Mouse (Mus musculus) erythroblast, adult 5-6 weeks (primary cell): ENCODE data around the gene Morc1. TPM values are rescaled to one million over a fixed set of nuclear protein-coding genes. Genes with fewer than 3 reads are reported as not detected.

Source experiments
- ATAC-seq: replicated peaks from 2 replicates; pipeline ENCODE4 v1.8.0; 2016; ENCODE audit warnings: moderate number of reproducible peaks, mild to moderate bottlenecking, moderate TSS enrichment, inconsistent platforms; ENCODE audit not compliant: poor library complexity, low FRiP score, severe bottlenecking
- total RNA-seq, 2 experiments: library from RNA; stranded (forward) in 1 of 2; stranded (reverse) in 1 of 2; fragments of 150-400 nt in 1 of 2; fragments of 200-764, 138-1000 nt in 1 of 2; gene quantifications; 2 replicates each; pipeline versions ENCODE4 v1.2.3 to v1.2.4; 2015 to 2017; ENCODE audit warnings: low replicate concordance in 2 of 2

Morc1 gene
- total RNA-seq, 2 experiments from 2014 or later, result not detected

- no peak for ATAC-seq
Observed at GRCm38 (mm10) chr16:48621019-48621418, 190.0 kb downstream of the Morc1 start.

GRCm38 (mm10) chr16:48623447-48623846 lies 192.4 kb downstream of the Morc1 start:
- no peak for ATAC-seq

- no peak for ATAC-seq
Observed at GRCm38 (mm10) chr16:48626186-48626585, 195.1 kb downstream of the Morc1 start.

- no peak for ATAC-seq
Observed at GRCm38 (mm10) chr16:48627296-48627695, 196.3 kb downstream of the Morc1 start.

- ATAC-seq, result no peak
Observed at GRCm38 (mm10) chr16:48629710-48630109, 198.7 kb downstream of the Morc1 start.

GRCm38 (mm10) chr16:48630466-48630865 lies 199.4 kb downstream of the Morc1 start:
- ATAC-seq, result no peak

- ATAC-seq, result no peak
Observed at GRCm38 (mm10) chr16:48632351-48632750, 201.3 kb downstream of the Morc1 start.

- ATAC-seq, result no peak
Observed at GRCm38 (mm10) chr16:48646246-48646645, 215.2 kb downstream of the Morc1 start.

GRCm38 (mm10) chr16:48671696-48672095 lies 240.7 kb downstream of the Morc1 start:
- no peak for ATAC-seq

GRCm38 (mm10) chr16:48672664-48673063 lies 241.6 kb downstream of the Morc1 start:
- ATAC-seq, result no peak

- ATAC-seq, result no peak
Observed at GRCm38 (mm10) chr16:48675607-48676006, 244.6 kb downstream of the Morc1 start.

- no peak for ATAC-seq
Observed at GRCm38 (mm10) chr16:48676205-48676604, 245.2 kb downstream of the Morc1 start.

- no peak for ATAC-seq
Observed at GRCm38 (mm10) chr16:48677381-48677780, 246.3 kb downstream of the Morc1 start.

GRCm38 (mm10) chr16:48678029-48678428 lies 247.0 kb downstream of the Morc1 start:
- ATAC-seq, result no peak

Other genes starting within 250 kb of the Morc1 start
- not detected in 2 replicates for gene Dppa4, start 147.5 kb upstream of the Morc1 start, total RNA-seq (2015; ENCODE audit: low replicate concordance)
- not detected in 2 replicates for gene Dppa4, start 147.5 kb upstream of the Morc1 start, total RNA-seq (2017; ENCODE audit: low replicate concordance)
- 0.63 TPM in 1 of 2 replicates, not detected in the other for gene Dppa2, start 127.3 kb upstream of the Morc1 start, total RNA-seq (2015; ENCODE audit: low replicate concordance)
- gene Dppa2, start 127.3 kb upstream of the Morc1 start, total RNA-seq (2017; ENCODE audit: low replicate concordance), result not detected in 2 replicates
- not detected in 2 replicates for gene Gm5485, start 18.8 kb upstream of the Morc1 start, total RNA-seq (2015; ENCODE audit: low replicate concordance)
- gene Gm5485, start 18.8 kb upstream of the Morc1 start, total RNA-seq (2017; ENCODE audit: low replicate concordance), result not detected in 2 replicates